Mouse (Mus musculus) CH12.LX (cell line): ENCODE results near the gene Fkbp11. TPM values are rescaled to one million over a fixed set of nuclear protein-coding genes. Genes with fewer than 3 reads are reported as not detected.

Experiments used
- DNase-seq: peaks from one replicate; pipeline ENCODE4 v3.0.0-alpha.2; 2013; ENCODE audit errors: extremely low read depth
- H3K27ac ChIP-seq: 2 replicates; pipeline ENCODE4 v1.5.1; 2012; ENCODE audit warnings: low read depth, mild to moderate bottlenecking, control low read depth, moderate library complexity; ENCODE audit not compliant: insufficient read depth
- H3K27me3 ChIP-seq: replicated peaks from 2 replicates; pipeline ENCODE3; 2012; ENCODE audit warnings: inconsistent platforms
- H3K36me3 ChIP-seq, 2 experiments: replicated peaks in 1 of 2; 2 replicates each; pipeline versions ENCODE3 to v1.6.1; 2012; ENCODE audit warnings: inconsistent platforms in 1 of 2, low read length in 1 of 2, mild to moderate bottlenecking in 1 of 2, mixed read lengths in 1 of 2, moderate library complexity in 1 of 2; ENCODE audit not compliant: control insufficient read depth in 1 of 2, insufficient read depth in 1 of 2
- H3K4me1 ChIP-seq, 2 experiments: 2 replicates each; pipeline ENCODE4 v1.6.1; 2012; ENCODE audit warnings: inconsistent platforms in 1 of 2, moderate library complexity in 1 of 2; ENCODE audit not compliant: insufficient read depth in 2 of 2, control insufficient read depth in 1 of 2
- H3K4me2 ChIP-seq: 2 replicates; pipeline ENCODE4 v1.6.1; 2012; ENCODE audit warnings: low read depth, mild to moderate bottlenecking, control low read depth; ENCODE audit not compliant: poor library complexity, insufficient read depth, severe bottlenecking
- H3K4me3 ChIP-seq, 3 experiments: fragments of 150-350 bp in 1 of 3; sonication (generic) in 1 of 3; replicated peaks in 1 of 3; 2 replicates each; pipeline versions ENCODE3 to v1.5.1; 2011 to 2012; ENCODE audit warnings: low read depth in 2 of 3, low read length in 2 of 3, mild to moderate bottlenecking in 2 of 3, moderate library complexity in 2 of 3, control low read depth in 1 of 3, improper control_type of control experiment in 1 of 3, inconsistent platforms in 1 of 3, mixed read lengths in 1 of 3; ENCODE audit not compliant: poor library complexity in 1 of 3
- H3K79me2 ChIP-seq: replicated peaks from 2 replicates; pipeline ENCODE4 v1.6.1; 2012; ENCODE audit warnings: mild to moderate bottlenecking, moderate library complexity; ENCODE audit not compliant: control insufficient read depth, poor library complexity, insufficient read depth, severe bottlenecking; ENCODE audit errors: extremely low read depth
- H3K9ac ChIP-seq: 2 replicates; pipeline ENCODE4 v1.6.1; 2012; ENCODE audit warnings: low read depth, mild to moderate bottlenecking, control low read depth, moderate library complexity; ENCODE audit not compliant: insufficient read depth
- H3K9me3 ChIP-seq: replicated peaks from 2 replicates; pipeline ENCODE3; 2012; ENCODE audit warnings: low read length, inconsistent platforms, mixed read lengths
- POLR2AphosphoS2 ChIP-seq: IDR thresholded peaks from 2 replicates; pipeline ENCODE4 v1.6.1; 2011; ENCODE audit warnings: low read depth, low read length, improper control_type of control experiment
- dilution Hi-C: fragments of 300-500 bp; cut with MboI; formaldehyde crosslinking; loops from 2 replicates; pipeline ENCODE4 v1.14.3; 2020; ENCODE audit warnings: low sequenced_read_pairs; ENCODE audit not compliant: extremely low pct_unique_long_range_greater_than_20kb, extremely low pct_ligation_motif_present
- in situ Hi-C: fragments of 300-500 bp; cut with MboI; formaldehyde crosslinking; loops from 3 replicates; pipeline ENCODE4 v1.14.3; 2019; ENCODE audit warnings: low sequenced_read_pairs, low pct_ligation_motif_present, low pct_unique_long_range_greater_than_20kb, mixed read lengths
- polyA plus RNA-seq: library from polyadenylated mRNA; unstranded; fragments of >175 nt; gene quantifications from 2 replicates; pipeline ENCODE4 v1.2.1, GENCODE M21; 2012; ENCODE audit warnings: low read depth; ENCODE audit not compliant: insufficient read length
- total RNA-seq, 2 experiments: library from RNA; depleted of rRNA; stranded (reverse); fragments of 300-350 nt in 1 of 2; fragments of >200 nt in 1 of 2; gene quantifications; 2 replicates each; pipeline ENCODE4 v1.2.3; 2012 to 2014

Fkbp11 gene
- total and polyA plus RNA-seq, 3 experiments = 21.0 to 75.0 (median 22.2) TPM

- no peak for DNase-seq
- H3K27ac ChIP-seq = no peak overlapping the region
- H3K4me3 ChIP-seq = no peak overlapping the region
- no peak overlapping the region for H3K4me2 ChIP-seq
- peaks cover 5% of the 10 kb centered on the region for H3K27me3 ChIP-seq
- H3K9ac ChIP-seq = no peak overlapping the region
- H3K4me1 ChIP-seq = peaks cover 14 to 35% of the 10 kb centered on the region in 2 experiments
- no peaks in the 10 kb centered on the region for H3K79me2 ChIP-seq
- no peak for TF ChIP-seq POLR2AphosphoS2
- TF ChIP-seq, all 38 proteins: peak for 0
- dilution Hi-C loops = no loop called here
- in situ Hi-C loops = loop anchor here (5.0 kb wide), 1 partner anchor 32 kb away; the partner anchor contains the start of gene Ccdc65
- Histone ChIP-seq H3K36me3 (peaks cover 4 to 40% of the 10 kb centered on the region in 2 experiments), H3K9me3 (no peaks in the 10 kb centered on the region)
These were observed 52.9 kb downstream of the Fkbp11 start for GRCm38 (mm10) chr15:98674994-98675545.

Other genes starting within 250 kb of the Fkbp11 start
Only the 20 nearest of the 22 such genes appear.
- gene Kansl2, start 193.9 kb downstream of the Fkbp11 start, total RNA-seq (2012; rRNA removed) = 59.6 and 84.7 TPM in 2 replicates
- 101 and 103 TPM in 2 replicates for gene Kansl2, start 193.9 kb downstream of the Fkbp11 start, total RNA-seq (2014; rRNA removed)
- gene Kansl2, start 193.9 kb downstream of the Fkbp11 start, polyA plus RNA-seq = 111 and 125 TPM in 2 replicates
- gene Ccnt1, start 157.3 kb downstream of the Fkbp11 start, total RNA-seq (2012; rRNA removed) = 36.8 and 42.1 TPM in 2 replicates
- gene Ccnt1, start 157.3 kb downstream of the Fkbp11 start, total RNA-seq (2014; rRNA removed) = 38.1 and 41.3 TPM in 2 replicates
- gene Ccnt1, start 157.3 kb downstream of the Fkbp11 start, polyA plus RNA-seq = 62.1 and 73.3 TPM in 2 replicates
- gene 4930415O20Rik, start 157.2 kb downstream of the Fkbp11 start, total RNA-seq (2012; rRNA removed) = not detected in 2 replicates
- not detected in 2 replicates for gene 4930415O20Rik, start 157.2 kb downstream of the Fkbp11 start, total RNA-seq (2014; rRNA removed)
- gene 4930415O20Rik, start 157.2 kb downstream of the Fkbp11 start, polyA plus RNA-seq = not detected in 2 replicates
- gene Adcy6, start 118.1 kb downstream of the Fkbp11 start, total RNA-seq (2012; rRNA removed) = 1.5 and 2.6 TPM in 2 replicates
- 0.05 TPM in 1 of 2 replicates, not detected in the other for gene Adcy6, start 118.1 kb downstream of the Fkbp11 start, total RNA-seq (2014; rRNA removed)
- 0.06 and 0.11 TPM in 2 replicates for gene Adcy6, start 118.1 kb downstream of the Fkbp11 start, polyA plus RNA-seq
- 2.9 and 4.3 TPM in 2 replicates for gene Cacnb3, start 97.4 kb downstream of the Fkbp11 start, total RNA-seq (2012; rRNA removed)
- gene Cacnb3, start 97.4 kb downstream of the Fkbp11 start, total RNA-seq (2014; rRNA removed) = 2.3 and 2.5 TPM in 2 replicates
- gene Cacnb3, start 97.4 kb downstream of the Fkbp11 start, polyA plus RNA-seq = 5.7 and 7.0 TPM in 2 replicates
- 103 and 132 TPM in 2 replicates for gene Ddx23, start 65.3 kb downstream of the Fkbp11 start, total RNA-seq (2012; rRNA removed)
- gene Ddx23, start 65.3 kb downstream of the Fkbp11 start, total RNA-seq (2014; rRNA removed) = 58.5 and 59.4 TPM in 2 replicates
- gene Ddx23, start 65.3 kb downstream of the Fkbp11 start, polyA plus RNA-seq = 148 and 181 TPM in 2 replicates
- 3.8 and 6.3 TPM in 2 replicates for gene Rnd1, start 50.7 kb downstream of the Fkbp11 start, total RNA-seq (2012; rRNA removed)
- gene Rnd1, start 50.7 kb downstream of the Fkbp11 start, total RNA-seq (2014; rRNA removed) = 5.8 and 9.4 TPM in 2 replicates
- gene Rnd1, start 50.7 kb downstream of the Fkbp11 start, polyA plus RNA-seq = 5.7 and 6.0 TPM in 2 replicates
- 0.13 TPM in 1 of 2 replicates, not detected in the other for gene Ccdc65, start 20.0 kb downstream of the Fkbp11 start, total RNA-seq (2012; rRNA removed)
- gene Ccdc65, start 20.0 kb downstream of the Fkbp11 start, total RNA-seq (2014; rRNA removed) = not detected in 2 replicates
- gene Ccdc65, start 20.0 kb downstream of the Fkbp11 start, polyA plus RNA-seq = 0.11 and 0.14 TPM in 2 replicates
- gene Arf3, start 35.0 kb upstream of the Fkbp11 start, total RNA-seq (2012; rRNA removed) = 32.5 and 33.8 TPM in 2 replicates
- 33.9 and 41.0 TPM in 2 replicates for gene Arf3, start 35.0 kb upstream of the Fkbp11 start, total RNA-seq (2014; rRNA removed)
- gene Arf3, start 35.0 kb upstream of the Fkbp11 start, polyA plus RNA-seq = 158 and 182 TPM in 2 replicates
- 19.1 and 25.4 TPM in 2 replicates for gene Wnt10b, start 50.0 kb upstream of the Fkbp11 start, total RNA-seq (2012; rRNA removed)
- gene Wnt10b, start 50.0 kb upstream of the Fkbp11 start, total RNA-seq (2014; rRNA removed) = 61.6 and 64.4 TPM in 2 replicates
- gene Wnt10b, start 50.0 kb upstream of the Fkbp11 start, polyA plus RNA-seq = 56.2 and 58.0 TPM in 2 replicates
- gene Wnt1, start 61.7 kb upstream of the Fkbp11 start, total RNA-seq (2012; rRNA removed) = not detected in 2 replicates
- gene Wnt1, start 61.7 kb upstream of the Fkbp11 start, total RNA-seq (2014; rRNA removed) = not detected in 2 replicates
- not detected in 2 replicates for gene Wnt1, start 61.7 kb upstream of the Fkbp11 start, polyA plus RNA-seq
- 0.04 TPM in 1 of 2 replicates, not detected in the other for gene Ddn, start 81.3 kb upstream of the Fkbp11 start, total RNA-seq (2012; rRNA removed)
- not detected in 2 replicates for gene Ddn, start 81.3 kb upstream of the Fkbp11 start, total RNA-seq (2014; rRNA removed)
- gene Ddn, start 81.3 kb upstream of the Fkbp11 start, polyA plus RNA-seq = 0.08 TPM in 1 of 2 replicates, not detected in the other
- 49.4 and 63.2 TPM in 2 replicates for gene Prkag1, start 103.3 kb upstream of the Fkbp11 start, total RNA-seq (2012; rRNA removed)
- gene Prkag1, start 103.3 kb upstream of the Fkbp11 start, total RNA-seq (2014; rRNA removed) = 87.5 and 89.4 TPM in 2 replicates
- 66.1 and 73.2 TPM in 2 replicates for gene Prkag1, start 103.3 kb upstream of the Fkbp11 start, polyA plus RNA-seq
- 14.1 and 15.6 TPM in 2 replicates for gene Kmt2d, start 143.0 kb upstream of the Fkbp11 start, total RNA-seq (2012; rRNA removed)
- gene Kmt2d, start 143.0 kb upstream of the Fkbp11 start, total RNA-seq (2014; rRNA removed) = 4.3 and 4.8 TPM in 2 replicates
- 22.7 TPM in 2 replicates for gene Kmt2d, start 143.0 kb upstream of the Fkbp11 start, polyA plus RNA-seq
- gene Rhebl1, start 166.3 kb upstream of the Fkbp11 start, total RNA-seq (2012; rRNA removed) = 11.1 and 13.9 TPM in 2 replicates
- 17.6 and 23.2 TPM in 2 replicates for gene Rhebl1, start 166.3 kb upstream of the Fkbp11 start, total RNA-seq (2014; rRNA removed)
- 23.3 and 25.1 TPM in 2 replicates for gene Rhebl1, start 166.3 kb upstream of the Fkbp11 start, polyA plus RNA-seq
- not detected in 2 replicates for gene Dhh, start 170.3 kb upstream of the Fkbp11 start, total RNA-seq (2012; rRNA removed)
- gene Dhh, start 170.3 kb upstream of the Fkbp11 start, total RNA-seq (2014; rRNA removed) = not detected in 2 replicates
- gene Dhh, start 170.3 kb upstream of the Fkbp11 start, polyA plus RNA-seq = not detected in 2 replicates
- gene Lmbr1l, start 190.0 kb upstream of the Fkbp11 start, total RNA-seq (2012; rRNA removed) = 19.7 and 23.4 TPM in 2 replicates
- gene Lmbr1l, start 190.0 kb upstream of the Fkbp11 start, total RNA-seq (2014; rRNA removed) = 27.5 and 30.4 TPM in 2 replicates
- gene Lmbr1l, start 190.0 kb upstream of the Fkbp11 start, polyA plus RNA-seq = 22.4 and 27.9 TPM in 2 replicates
- gene Tuba1b, start 206.4 kb upstream of the Fkbp11 start, total RNA-seq (2012; rRNA removed) = 1,149 and 1,670 TPM in 2 replicates
- gene Tuba1b, start 206.4 kb upstream of the Fkbp11 start, total RNA-seq (2014; rRNA removed) = 2,803 and 2,960 TPM in 2 replicates
- 2,789 and 2,851 TPM in 2 replicates for gene Tuba1b, start 206.4 kb upstream of the Fkbp11 start, polyA plus RNA-seq
- 0.38 TPM in 1 of 2 replicates, not detected in the other for gene Gm49450, start 225.4 kb upstream of the Fkbp11 start, total RNA-seq (2012; rRNA removed)
- gene Gm49450, start 225.4 kb upstream of the Fkbp11 start, total RNA-seq (2014; rRNA removed) = 0.81 and 4.7 TPM in 2 replicates
- 125 TPM in 1 of 2 replicates, not detected in the other for gene Gm49450, start 225.4 kb upstream of the Fkbp11 start, polyA plus RNA-seq
- 153 and 181 TPM in 2 replicates for gene Tuba1a, start 225.5 kb upstream of the Fkbp11 start, total RNA-seq (2012; rRNA removed)
- 438 and 533 TPM in 2 replicates for gene Tuba1a, start 225.5 kb upstream of the Fkbp11 start, total RNA-seq (2014; rRNA removed)
- 254 and 283 TPM in 2 replicates for gene Tuba1a, start 225.5 kb upstream of the Fkbp11 start, polyA plus RNA-seq